Mouse (Mus musculus) kidney, postnatal 4 days (tissue): ENCODE measurements at regions not wholly inside any gene's neighbourhood (a gene's known extent, or its start where the extent isn't known, plus 50 kb on each side); places are given as distances from the start of the nearest gene placed in this dataset.

Experiments used
- DNase-seq, 2 experiments: peaks; one replicate each; pipeline ENCODE4 v3.0.0; 2021; ENCODE audit warnings: mixed read lengths in 2 of 2

GRCm38 (mm10) chr10:99467319-99467842 is 204.3 kb downstream of the Dusp6 start:
- DNase-seq: no peak

- DNase-seq: no peak
Measured at GRCm38 (mm10) chr10:99468971-99469370, 205.9 kb downstream of the Dusp6 start.

- no peak for DNase-seq
Measured at GRCm38 (mm10) chr10:99471832-99472497, 208.9 kb downstream of the Dusp6 start.

GRCm38 (mm10) chr10:99472806-99473205 is 209.8 kb downstream of the Dusp6 start:
- no peak for DNase-seq

GRCm38 (mm10) chr10:99473758-99474157 is 210.7 kb downstream of the Dusp6 start:
- no peak for DNase-seq

- no peak for DNase-seq
Measured at GRCm38 (mm10) chr10:99474546-99474945, 211.5 kb downstream of the Dusp6 start.

GRCm38 (mm10) chr10:99476214-99476613 is 213.2 kb downstream of the Dusp6 start:
- DNase-seq: no peak

GRCm38 (mm10) chr10:99476776-99477175 is 213.7 kb downstream of the Dusp6 start:
- no peak for DNase-seq

- no peak for DNase-seq
Measured at GRCm38 (mm10) chr10:99480573-99480972, 217.5 kb downstream of the Dusp6 start.

GRCm38 (mm10) chr10:99482009-99482408 is 219.0 kb downstream of the Dusp6 start:
- DNase-seq: no peak

GRCm38 (mm10) chr10:99488195-99489080 is 225.4 kb downstream of the Dusp6 start:
- no peak for DNase-seq

- peak; percentile 28 to 47 for DNase-seq
Measured at GRCm38 (mm10) chr10:99511514-99512237, 247.8 kb downstream of the Csl start.

GRCm38 (mm10) chr10:99517944-99518343 is 241.5 kb downstream of the Csl start:
- DNase-seq: no peak

GRCm38 (mm10) chr10:99519479-99519878 is 240.0 kb downstream of the Csl start:
- DNase-seq: no peak

- no peak for DNase-seq
Measured at GRCm38 (mm10) chr10:99523817-99524216, 235.6 kb downstream of the Csl start.

GRCm38 (mm10) chr10:99524273-99525212 is 234.9 kb downstream of the Csl start:
- peak; percentile 72 to 77 for DNase-seq

GRCm38 (mm10) chr10:99526148-99526547 is 233.3 kb downstream of the Csl start:
- DNase-seq: no peak

- no peak for DNase-seq
Measured at GRCm38 (mm10) chr10:99526561-99526960, 232.9 kb downstream of the Csl start.

- DNase-seq: no peak
Measured at GRCm38 (mm10) chr10:99531104-99531503, 228.4 kb downstream of the Csl start.

- DNase-seq: no peak
Measured at GRCm38 (mm10) chr10:99531556-99531955, 227.9 kb downstream of the Csl start.

GRCm38 (mm10) chr10:99531992-99532391 is 227.5 kb downstream of the Csl start:
- no peak for DNase-seq

- no peak for DNase-seq
Measured at GRCm38 (mm10) chr10:99532697-99533119, 226.8 kb downstream of the Csl start.
